Mouse (Mus musculus): ENCODE measurements at regions not wholly inside any gene's neighbourhood (a gene's known extent, or its start where the extent isn't known, plus 50 kb on each side); places are given as distances from the start of the nearest gene placed in this dataset.

DNA sequence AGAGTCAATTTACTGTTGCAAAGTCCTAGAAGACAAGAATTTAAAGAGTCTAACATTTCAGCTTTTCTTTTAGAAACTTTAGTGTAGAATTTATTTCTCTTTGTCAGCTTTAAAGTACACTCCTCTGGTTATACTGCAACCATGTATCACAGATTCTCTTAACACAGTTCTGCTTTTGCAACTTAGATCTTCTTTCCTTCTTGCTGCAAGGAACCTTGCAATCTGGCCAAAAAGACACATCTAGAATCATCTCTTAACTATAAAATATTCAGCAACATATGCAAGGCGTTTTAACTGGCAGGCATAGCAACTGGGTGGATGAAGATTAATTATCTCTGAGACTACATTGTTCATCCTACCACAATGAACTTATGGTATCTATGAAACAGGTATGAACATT lies 1844.6 kb upstream of the Slc7a12 start:
- in situ Hi-C loops (cut with MboI, MseI) = no loop called here

DNA sequence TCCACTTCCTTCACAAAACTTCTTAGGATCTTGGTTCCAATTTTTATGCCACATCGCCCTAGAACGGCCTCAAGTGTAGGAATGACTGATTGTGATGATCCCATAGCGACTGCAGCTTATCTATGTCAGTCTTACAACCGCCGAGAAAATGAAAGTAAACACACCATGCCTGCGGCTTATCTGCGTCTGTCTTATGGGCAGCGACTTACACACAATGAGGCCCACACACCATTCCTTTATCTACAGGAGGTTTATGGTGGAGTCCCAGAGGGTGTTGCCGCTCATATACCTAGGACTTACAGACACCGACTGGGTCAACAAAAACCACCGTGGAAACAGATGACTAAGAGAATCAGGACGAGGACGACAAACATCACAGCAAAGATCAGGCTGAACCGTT lies 1817.0 kb upstream of the Slc7a12 start:
- in situ Hi-C loops (cut with MboI, MseI) = loop anchor here in 1 of 2 experiments (10.0 kb wide), 1 partner anchor 499 kb away; no protein-coding TSS in a partner anchor

Measured in T-helper 17 cell (primary cell).